Mouse (Mus musculus) forebrain, embryonic 16.5 days (tissue): Measurements from ENCODE around the gene Ddx47. TPM values are rescaled to one million over a fixed set of nuclear protein-coding genes. Genes with fewer than 3 reads are reported as not detected.

Experiments
- polyA plus RNA-seq: library from polyadenylated mRNA; unstranded; fragments of >200 nt; fragmentation: Nextera tagmentation; extraction: Ambion mirVana; gene quantifications from 2 replicates; pipeline ENCODE4 v1.2.1, GENCODE M21; 2015

The Ddx47 gene
- polyA plus RNA-seq, 1 experiment from 2014 or later: 90.4 TPM

Other genes starting within 250 kb of the Ddx47 start
- 7.0 and 9.7 TPM in 2 replicates for gene Dusp16, start 219.0 kb upstream of the Ddx47 start, polyA plus RNA-seq
- 3.8 and 4.3 TPM in 2 replicates for gene Crebl2, start 181.5 kb upstream of the Ddx47 start, polyA plus RNA-seq
- gene Gpr19, start 113.0 kb upstream of the Ddx47 start, polyA plus RNA-seq: 44.4 and 48.9 TPM in 2 replicates
- 39.4 and 50.8 TPM in 2 replicates for gene Cdkn1b, start 91.2 kb upstream of the Ddx47 start, polyA plus RNA-seq
- 4.2 and 4.8 TPM in 2 replicates for gene Apold1, start 29.9 kb upstream of the Ddx47 start, polyA plus RNA-seq
- gene Gprc5a, start 54.0 kb downstream of the Ddx47 start, polyA plus RNA-seq: 0.37 and 0.81 TPM in 2 replicates
- not detected in 2 replicates for gene Gprc5d, start 106.7 kb downstream of the Ddx47 start, polyA plus RNA-seq
- gene Fam234b, start 186.4 kb downstream of the Ddx47 start, polyA plus RNA-seq: 93.7 and 103 TPM in 2 replicates
- 2.7 and 4.8 TPM in 2 replicates for gene Hebp1, start 186.4 kb downstream of the Ddx47 start, polyA plus RNA-seq
- 0.32 TPM in 1 of 2 replicates, not detected in the other for gene Gsg1, start 242.7 kb downstream of the Ddx47 start, polyA plus RNA-seq